Mouse (Mus musculus) kidney, embryonic 16.5 days (tissue): ENCODE data around the gene D630003M21Rik. TPM values are rescaled to one million over a fixed set of nuclear protein-coding genes. Genes with fewer than 3 reads are reported as not detected.

ENCODE experiments used
- ATAC-seq: fragments of 200-750 bp; cut with Nextera tagmentation; 2 replicates; pipeline ENCODE4 v1.8.0; 2017; ENCODE audit warnings: moderate TSS enrichment; ENCODE audit not compliant: low FRiP score, low TSS enrichment
- H3K27ac ChIP-seq: fragments of 300-500 bp; sonication (generic); 2 replicates; pipeline ENCODE4 v1.5.1; 2014; ENCODE audit warnings: low read length
- H3K27me3 ChIP-seq: fragments of 300-500 bp; sonication (generic); 2 replicates; pipeline ENCODE4 v1.6.1; 2014; ENCODE audit warnings: low read length, control low read depth, mixed read lengths; ENCODE audit not compliant: insufficient read depth
- H3K36me3 ChIP-seq: fragments of 300-500 bp; sonication (generic); 2 replicates; pipeline ENCODE4 v1.6.1; 2014; ENCODE audit warnings: low read length, control low read depth, mixed read lengths; ENCODE audit not compliant: insufficient read depth
- H3K4me1 ChIP-seq: fragments of 300-500 bp; sonication (generic); 2 replicates; pipeline ENCODE4 v1.6.1; 2014; ENCODE audit warnings: low read length, control low read depth, mixed read lengths; ENCODE audit not compliant: insufficient read depth
- H3K4me2 ChIP-seq: fragments of 300-500 bp; sonication (generic); replicated peaks from 2 replicates; pipeline ENCODE4 v1.6.1; 2014; ENCODE audit warnings: low read depth, low read length
- H3K4me3 ChIP-seq: fragments of 300-500 bp; sonication (generic); 2 replicates; pipeline ENCODE4 v1.5.1; 2014; ENCODE audit warnings: mild to moderate bottlenecking, low read length
- H3K9ac ChIP-seq: fragments of 300-500 bp; sonication (generic); replicated peaks from 2 replicates; pipeline ENCODE4 v1.6.1; 2014; ENCODE audit warnings: low read length
- H3K9me3 ChIP-seq: fragments of 300-500 bp; sonication (generic); 2 replicates; pipeline ENCODE4 v1.6.1; 2016; ENCODE audit warnings: low read length, control low read depth
- WGBS: fragments of 180-500 bp; shearing (Covaris S2); extraction: QIAGEN DNeasy Blood & Tissue Kit; methylation state at CpG from one replicate; pipeline ENCODE4 v1.1.7; 2014; 5-methylcytosine and 5-hydroxymethylcytosine counted together
- polyA plus RNA-seq: library from polyadenylated mRNA; unstranded; fragments of >200 nt; fragmentation: Nextera tagmentation; extraction: Ambion mirVana; gene quantifications from 2 replicates; pipeline ENCODE4 v1.2.1, GENCODE M21; 2015

D630003M21Rik gene
- polyA plus RNA-seq, 1 experiment from 2014 or later: 8.3 TPM

DNA sequence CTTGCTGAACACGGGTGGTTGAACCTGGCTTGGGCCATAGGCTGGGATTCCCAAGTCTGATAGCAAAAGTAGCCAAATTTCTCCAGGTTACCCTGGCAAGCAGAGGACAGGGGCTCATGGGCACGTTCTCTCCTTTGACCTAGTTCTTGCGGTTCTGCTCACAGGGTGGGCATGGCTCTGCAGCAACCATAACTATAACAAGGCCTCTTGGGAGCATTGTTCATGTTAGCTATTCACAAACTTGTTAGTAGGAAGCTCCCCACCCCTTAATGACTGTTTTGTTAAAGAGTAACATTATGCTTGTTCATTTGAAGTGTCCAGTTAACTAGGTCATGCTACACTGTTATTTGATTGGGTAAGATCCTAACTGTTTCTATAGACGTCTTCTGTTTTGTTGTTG lies 63.2 kb downstream of the D630003M21Rik start:
- Histone ChIP-seq H3K27ac (peak overlapping the region; percentile 72), H3K4me2 (no peak overlapping the region), H3K27me3 (no peaks in the 10 kb centered on the region), H3K9me3 (no peaks in the 10 kb centered on the region), H3K9ac (no peak overlapping the region), H3K4me1 (peaks cover 41% of the 10 kb centered on the region), H3K4me3 (no peak overlapping the region), H3K36me3 (no peaks in the 10 kb centered on the region)
- WGBS: 59% methylated on average over 4 of the region's 4 CpGs
- peak; percentile 18; the same call in 1 of the 2 replicates for ATAC-seq

DNA sequence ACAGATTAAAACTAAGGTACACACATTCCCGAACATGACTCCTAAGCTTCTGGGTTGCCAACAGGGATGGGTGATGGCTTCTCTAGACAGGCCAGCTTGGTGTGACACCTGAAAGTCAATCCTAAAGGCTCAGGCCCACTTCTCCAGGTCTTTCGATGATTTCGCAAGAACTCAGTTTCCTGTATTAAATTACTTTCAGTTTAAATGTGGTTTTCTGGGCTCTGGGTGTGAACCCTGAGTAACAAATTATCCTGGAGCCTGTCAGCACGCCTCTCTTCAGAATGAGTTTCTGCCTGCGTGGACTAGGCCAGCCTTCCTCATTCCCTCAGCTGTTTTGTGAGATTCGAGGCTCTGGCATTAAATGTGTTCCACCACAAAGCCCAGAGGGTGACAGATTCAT lies 66.0 kb downstream of the D630003M21Rik start:
- H3K27ac ChIP-seq: no peak overlapping the region
- H3K9ac ChIP-seq: no peak overlapping the region
- 29% methylated on average over 6 of the region's 6 CpGs for WGBS
- no peaks in the 10 kb centered on the region for H3K36me3 ChIP-seq
- no peaks in the 10 kb centered on the region for H3K27me3 ChIP-seq
- ATAC-seq: no peak
- H3K4me3 ChIP-seq: no peak overlapping the region
- no peak overlapping the region for H3K4me2 ChIP-seq
- H3K9me3 ChIP-seq: no peaks in the 10 kb centered on the region
- peaks cover 39% of the 10 kb centered on the region for H3K4me1 ChIP-seq

- no peak for ATAC-seq
- H3K4me3 ChIP-seq: no peak overlapping the region
- no peaks in the 10 kb centered on the region for H3K9me3 ChIP-seq
- H3K27me3 ChIP-seq: no peaks in the 10 kb centered on the region
- H3K4me1 ChIP-seq: peaks cover 26% of the 10 kb centered on the region
- no peaks in the 10 kb centered on the region for H3K36me3 ChIP-seq
- H3K27ac ChIP-seq: no peak overlapping the region
- H3K4me2 ChIP-seq: no peak overlapping the region
- 59% methylated on average over 6 of the region's 6 CpGs for WGBS
- H3K9ac ChIP-seq: no peak overlapping the region
Observed at GRCm38 (mm10) chr2:158161761-158162160, 67.3 kb downstream of the D630003M21Rik start.

GRCm38 (mm10) chr2:158159376-158160235 lies 69.4 kb downstream of the D630003M21Rik start:
- Histone ChIP-seq H3K36me3 (no peaks in the 10 kb centered on the region), H3K27me3 (no peaks in the 10 kb centered on the region), H3K9ac (peak overlapping the region; percentile 50), H3K4me3 (no peak overlapping the region), H3K4me1 (peaks cover 16% of the 10 kb centered on the region; the same call in 1 of the 2 replicates), H3K9me3 (no peaks in the 10 kb centered on the region), H3K27ac (peak overlapping the region; percentile 19; the same call in 1 of the 2 replicates), H3K4me2 (no peak overlapping the region; the same call in 1 of the 2 replicates)
- ATAC-seq: peak; percentile 37; the same call in 1 of the 2 replicates
- WGBS: 56% methylated on average over 7 of the region's 7 CpGs

- 72% methylated on average over 8 of the region's 8 CpGs for WGBS
- Histone ChIP-seq H3K4me3 (no peak overlapping the region), H3K9me3 (no peaks in the 10 kb centered on the region), H3K27me3 (no peaks in the 10 kb centered on the region), H3K36me3 (no peaks in the 10 kb centered on the region), H3K4me1 (peaks cover 26% of the 10 kb centered on the region), H3K4me2 (no peak overlapping the region), H3K27ac (no peak overlapping the region), H3K9ac (no peak overlapping the region)
- no peak for ATAC-seq
Observed at GRCm38 (mm10) chr2:158157654-158158053, 71.4 kb downstream of the D630003M21Rik start.

GRCm38 (mm10) chr2:158156487-158156886 lies 72.5 kb downstream of the D630003M21Rik start:
- Histone ChIP-seq H3K9me3 (no peaks in the 10 kb centered on the region), H3K36me3 (no peaks in the 10 kb centered on the region), H3K27ac (no peak overlapping the region), H3K4me3 (no peak overlapping the region), H3K27me3 (no peaks in the 10 kb centered on the region), H3K4me1 (peaks cover 27% of the 10 kb centered on the region), H3K9ac (no peak overlapping the region), H3K4me2 (no peak overlapping the region)
- no peak for ATAC-seq
- WGBS: 84% methylated on average over 9 of the region's 9 CpGs

- H3K27me3 ChIP-seq: no peaks in the 10 kb centered on the region
- WGBS: 66% methylated on average over 2 of the region's 2 CpGs
- no peak for ATAC-seq
Observed at GRCm38 (mm10) chr2:158155615-158156014, 73.4 kb downstream of the D630003M21Rik start.

GRCm38 (mm10) chr2:158155101-158155500 lies 73.9 kb downstream of the D630003M21Rik start:
- H3K9me3 ChIP-seq: peaks cover 5% of the 10 kb centered on the region; the same call in 1 of the 2 replicates
- H3K9ac ChIP-seq: no peak overlapping the region
- H3K36me3 ChIP-seq: no peaks in the 10 kb centered on the region
- ATAC-seq: no peak
- peaks cover 25% of the 10 kb centered on the region for H3K4me1 ChIP-seq
- no peak overlapping the region for H3K4me3 ChIP-seq
- WGBS: 89% methylated on average over 7 of the region's 7 CpGs
- no peaks in the 10 kb centered on the region for H3K27me3 ChIP-seq
- H3K27ac ChIP-seq: no peak overlapping the region
- H3K4me2 ChIP-seq: no peak overlapping the region

More at GRCm38 (mm10) chr2:158155615-158156014, 73.4 kb downstream of the D630003M21Rik start:
- Histone ChIP-seq H3K36me3 (no peaks in the 10 kb centered on the region), H3K4me3 (no peak overlapping the region), H3K4me2 (no peak overlapping the region), H3K9ac (no peak overlapping the region), H3K4me1 (peaks cover 27% of the 10 kb centered on the region), H3K9me3 (peaks cover 5% of the 10 kb centered on the region; the same call in 1 of the 2 replicates), H3K27ac (no peak overlapping the region)

DNA sequence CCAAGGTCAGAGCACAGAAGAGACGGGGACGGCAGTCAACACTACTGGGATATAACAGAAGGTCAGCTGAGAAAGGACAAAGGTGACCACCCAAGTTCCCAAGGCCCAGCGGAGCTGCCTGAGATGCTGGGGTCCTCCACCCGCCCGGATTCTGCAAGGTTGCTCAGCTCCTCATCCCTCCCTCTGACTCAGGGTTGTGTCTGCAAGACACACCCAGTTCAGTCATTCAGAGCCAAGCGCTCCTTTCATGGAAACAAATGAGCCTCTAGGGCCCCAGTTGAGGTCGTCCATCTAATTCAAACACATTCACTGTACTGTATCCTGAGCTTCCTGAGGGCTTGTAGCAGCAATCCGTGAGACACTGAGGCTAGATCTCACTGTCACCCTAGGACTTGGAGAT lies 74.4 kb downstream of the D630003M21Rik start:
- Histone ChIP-seq H3K9me3 (peaks cover 5% of the 10 kb centered on the region; the same call in 1 of the 2 replicates), H3K27me3 (no peaks in the 10 kb centered on the region), H3K36me3 (no peaks in the 10 kb centered on the region), H3K4me3 (no peak overlapping the region), H3K4me2 (no peak overlapping the region), H3K27ac (no peak overlapping the region), H3K9ac (no peak overlapping the region), H3K4me1 (peaks cover 21% of the 10 kb centered on the region)
- 50% methylated on average over 8 of the region's 8 CpGs for WGBS
- no peak for ATAC-seq
